Mouse (Mus musculus) cerebellum, adult 11 months (tissue): ENCODE data around the gene Sec24d.
"Not testable (repeated sequence)": the region's sequence is repeated elsewhere in the genome, so short reads cannot be mapped to it uniquely, and the experiment has no call there.

Source experiments
- DNase-seq: peaks from one replicate; pipeline ENCODE4 v3.0.0; 2022

Gene Sec24d

DNA sequence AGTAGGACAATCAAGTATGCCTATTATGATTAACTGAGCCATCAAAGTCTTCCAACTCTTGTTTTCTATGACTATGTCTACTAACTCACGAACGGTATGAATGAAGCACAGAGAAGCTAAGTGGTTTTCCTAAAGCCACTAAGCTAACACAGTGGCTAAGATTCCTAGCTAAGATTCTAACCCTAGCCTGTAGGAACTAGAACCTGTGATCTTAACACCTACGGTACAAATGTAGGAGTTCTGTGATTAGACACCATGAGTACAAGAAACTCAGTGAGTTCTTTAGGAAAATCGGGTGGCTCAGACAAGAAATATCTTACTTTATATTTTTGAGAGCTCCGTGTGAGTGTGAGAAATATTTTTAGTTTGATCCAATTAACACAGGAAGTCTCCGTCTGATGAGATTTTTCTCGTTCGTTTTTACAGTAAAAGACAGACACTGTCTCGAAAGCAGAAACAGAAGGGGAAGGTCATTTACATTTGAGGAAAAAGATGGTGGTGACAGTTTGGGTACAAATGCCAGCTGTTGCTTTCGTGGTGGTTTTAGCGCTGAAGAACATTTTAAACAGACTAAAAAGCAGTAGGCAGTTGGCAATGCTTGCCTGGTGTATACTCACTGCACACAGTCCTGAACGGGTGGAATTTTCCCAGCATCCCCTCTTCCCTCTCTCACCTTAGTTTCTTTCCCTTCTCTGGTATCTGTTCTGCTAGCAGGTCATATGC lies 81.0 kb downstream of the Sec24d start:
- no peak for DNase-seq

DNA sequence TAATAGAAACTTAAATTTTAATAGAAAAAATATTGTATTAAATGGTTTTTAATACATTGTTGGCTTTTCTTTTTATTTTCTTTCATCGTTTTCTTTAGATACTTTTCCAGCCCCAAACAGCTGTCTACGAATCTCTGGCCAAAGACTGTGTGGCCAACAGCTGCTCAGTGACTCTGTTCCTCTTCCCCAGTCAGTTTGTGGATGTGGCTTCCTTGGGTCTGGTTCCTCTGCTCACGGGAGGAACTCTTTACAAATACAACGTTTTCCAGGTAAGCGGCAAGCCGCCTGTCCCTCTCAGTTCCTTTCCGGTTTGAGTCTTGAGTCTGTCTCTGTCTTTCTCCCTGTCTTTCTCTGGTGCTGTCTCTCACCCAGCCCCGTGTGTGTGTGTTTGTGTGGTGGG lies 83.3 kb downstream of the Sec24d start:
- no peak for DNase-seq

DNA sequence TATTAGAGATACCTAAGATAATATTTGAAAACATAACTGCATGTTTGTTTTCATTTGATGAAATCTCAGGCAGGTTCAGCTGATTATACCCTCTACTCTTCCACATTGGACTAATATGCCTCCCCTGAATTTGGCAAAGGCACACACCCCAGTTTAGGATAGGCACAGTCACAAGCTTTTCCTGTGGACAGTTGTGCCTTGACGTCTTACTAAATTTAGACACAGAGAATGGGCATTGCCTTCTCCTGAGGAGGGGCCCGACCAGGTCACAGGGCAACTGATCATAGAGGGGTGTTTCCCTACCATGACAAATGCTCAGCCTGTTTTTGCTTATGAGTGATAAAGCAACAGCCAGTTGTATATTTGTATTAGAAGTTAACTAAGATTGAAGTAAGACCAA lies 84.3 kb downstream of the Sec24d start:
- no peak for DNase-seq

DNA sequence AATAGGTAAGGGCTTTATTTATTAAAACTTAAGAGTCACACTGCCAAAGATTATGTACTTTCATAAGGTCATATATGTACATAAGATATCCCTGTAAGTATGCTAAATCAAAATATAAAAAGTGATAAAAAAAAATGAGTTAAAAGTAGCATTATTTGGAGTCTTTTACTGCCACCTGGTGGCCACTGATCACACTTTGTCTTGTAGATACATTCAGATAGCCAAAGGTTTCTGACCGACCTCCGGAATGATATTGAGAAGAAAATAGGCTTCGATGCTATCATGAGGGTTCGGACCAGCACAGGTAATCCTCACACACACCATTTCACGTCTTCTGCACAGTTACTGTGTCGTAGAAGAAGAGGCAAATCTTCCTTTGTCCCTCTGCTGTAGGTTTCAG lies 85.9 kb downstream of the Sec24d start:
- DNase-seq, result peak; percentile 8

DNA sequence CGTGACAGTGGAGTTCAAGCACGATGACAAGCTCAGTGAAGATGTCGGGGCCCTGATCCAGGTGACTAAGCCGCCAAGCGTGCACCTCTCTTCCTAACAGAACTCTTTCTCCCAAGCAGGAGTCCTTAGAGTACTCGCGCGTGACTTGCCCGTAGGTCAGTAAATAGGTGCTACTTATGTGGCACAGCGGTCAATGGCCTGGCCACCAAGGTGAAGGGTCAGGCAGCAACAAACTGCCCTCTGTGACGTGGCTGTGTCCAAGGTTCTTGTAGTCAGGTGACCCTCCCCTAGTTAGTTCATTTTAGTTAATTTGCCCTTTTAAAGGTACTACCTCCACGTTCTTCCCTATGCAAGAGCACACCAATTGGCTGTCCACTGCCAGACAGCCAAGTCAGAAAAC lies 86.4 kb downstream of the Sec24d start:
- no peak for DNase-seq

DNA sequence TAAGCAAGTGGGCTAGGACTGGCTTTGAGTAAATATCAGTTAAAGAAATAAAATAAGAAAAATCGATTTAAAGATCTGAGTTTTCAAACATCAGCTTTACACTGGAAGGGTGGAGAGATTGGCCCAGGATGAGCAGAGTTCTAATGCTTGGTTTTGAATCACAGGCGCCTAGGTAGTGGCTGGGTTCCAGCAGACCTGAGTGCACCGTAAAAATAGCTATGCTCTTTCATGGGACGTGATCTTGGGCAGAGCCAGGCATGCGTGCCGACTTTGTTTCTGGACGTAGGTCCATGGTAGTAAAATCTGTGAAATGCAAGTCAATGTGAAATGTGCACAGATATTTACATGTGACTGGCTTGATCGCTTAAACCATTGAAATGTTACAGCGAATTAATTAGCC lies 87.1 kb downstream of the Sec24d start:
- no peak for DNase-seq

DNA sequence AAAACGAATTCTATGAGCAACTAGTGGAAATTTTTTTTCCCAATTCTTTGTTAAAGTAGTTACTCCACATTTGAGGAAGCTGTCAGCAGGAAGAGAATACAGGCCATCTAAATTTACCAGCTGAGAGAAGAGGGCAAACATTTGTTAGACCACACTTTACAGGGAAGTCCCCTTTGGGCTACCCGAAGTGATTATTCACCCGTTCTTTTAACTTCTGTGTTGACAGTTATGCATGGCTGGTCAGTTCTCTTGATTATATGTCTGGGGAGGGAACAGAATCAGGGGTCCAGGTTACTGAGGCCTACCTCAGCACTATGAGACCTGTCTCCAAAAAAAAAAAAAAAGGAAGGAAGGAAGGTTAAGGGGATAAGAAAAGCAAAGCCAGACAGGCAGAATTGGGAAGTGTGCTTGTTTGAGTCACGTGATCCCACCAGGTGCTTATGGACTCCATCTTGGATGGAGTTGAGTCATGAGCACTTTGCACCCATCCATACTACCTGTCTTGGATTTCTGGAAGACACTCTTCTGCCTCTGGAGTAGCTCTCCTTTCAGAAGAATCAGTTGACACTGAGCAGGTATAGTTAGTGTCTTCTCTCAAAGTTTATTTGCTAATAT lies 89.2 kb downstream of the Sec24d start:
- DNase-seq, result no peak

DNA sequence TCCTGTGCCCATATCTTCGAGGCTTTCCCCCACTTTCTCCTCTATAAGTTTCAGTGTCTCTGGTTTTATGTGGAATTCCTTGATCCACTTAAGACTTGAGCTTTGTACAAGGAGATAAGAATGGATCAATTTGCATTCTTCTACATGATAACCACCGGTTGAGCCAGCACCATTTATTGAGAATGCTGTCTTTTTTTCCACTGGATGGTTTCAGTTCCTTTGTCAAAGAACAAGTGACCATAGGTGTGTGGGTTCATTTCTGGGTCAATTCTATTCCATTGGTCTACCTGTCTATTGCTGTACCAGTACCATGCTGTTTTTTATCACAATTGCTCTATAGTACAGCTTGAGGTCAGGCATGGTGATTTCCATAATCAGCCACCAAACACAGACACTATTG lies 99.6 kb downstream of the Sec24d start:
- not testable (repeated sequence) for DNase-seq

DNA sequence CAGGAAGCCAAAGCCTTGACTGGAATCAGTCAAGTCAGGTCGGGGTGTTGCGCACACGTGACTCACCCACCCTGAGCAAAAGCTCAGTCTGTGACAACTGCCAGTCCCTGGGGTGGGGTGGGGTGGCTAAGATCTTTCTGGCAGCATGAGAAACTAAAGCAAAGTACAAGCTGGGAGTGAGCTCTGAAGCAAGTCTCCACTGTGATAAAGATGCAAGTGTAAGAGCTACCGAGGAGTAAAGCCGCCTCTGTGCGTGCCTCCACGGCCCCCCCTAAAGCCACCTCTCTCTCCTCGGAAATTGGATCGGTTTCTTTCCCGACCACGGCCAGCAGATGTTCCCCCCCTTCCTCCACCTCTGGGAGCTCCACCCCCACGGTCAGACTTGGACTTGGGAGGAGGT lies 101.9 kb downstream of the Sec24d start:
- DNase-seq, result no peak

DNA sequence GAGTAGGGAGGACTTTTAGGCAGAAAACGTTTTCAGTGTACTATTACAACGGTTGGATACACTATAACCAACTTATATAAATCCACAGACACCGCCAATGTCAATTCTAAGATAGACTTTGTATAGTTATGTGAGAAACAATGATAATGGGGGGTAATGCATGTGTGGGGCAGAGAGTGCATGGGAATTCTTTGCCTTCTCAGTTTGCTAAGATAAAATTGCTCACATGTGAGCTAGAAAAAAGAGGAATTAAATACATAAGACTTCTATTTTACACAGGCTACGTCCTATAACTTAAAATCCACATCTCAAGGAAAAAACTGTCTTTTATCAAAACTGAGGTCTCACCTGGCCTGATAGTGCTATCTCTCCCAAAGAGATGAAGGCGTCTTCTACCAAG lies 103.7 kb downstream of the Sec24d start:
- DNase-seq, result no peak

DNA sequence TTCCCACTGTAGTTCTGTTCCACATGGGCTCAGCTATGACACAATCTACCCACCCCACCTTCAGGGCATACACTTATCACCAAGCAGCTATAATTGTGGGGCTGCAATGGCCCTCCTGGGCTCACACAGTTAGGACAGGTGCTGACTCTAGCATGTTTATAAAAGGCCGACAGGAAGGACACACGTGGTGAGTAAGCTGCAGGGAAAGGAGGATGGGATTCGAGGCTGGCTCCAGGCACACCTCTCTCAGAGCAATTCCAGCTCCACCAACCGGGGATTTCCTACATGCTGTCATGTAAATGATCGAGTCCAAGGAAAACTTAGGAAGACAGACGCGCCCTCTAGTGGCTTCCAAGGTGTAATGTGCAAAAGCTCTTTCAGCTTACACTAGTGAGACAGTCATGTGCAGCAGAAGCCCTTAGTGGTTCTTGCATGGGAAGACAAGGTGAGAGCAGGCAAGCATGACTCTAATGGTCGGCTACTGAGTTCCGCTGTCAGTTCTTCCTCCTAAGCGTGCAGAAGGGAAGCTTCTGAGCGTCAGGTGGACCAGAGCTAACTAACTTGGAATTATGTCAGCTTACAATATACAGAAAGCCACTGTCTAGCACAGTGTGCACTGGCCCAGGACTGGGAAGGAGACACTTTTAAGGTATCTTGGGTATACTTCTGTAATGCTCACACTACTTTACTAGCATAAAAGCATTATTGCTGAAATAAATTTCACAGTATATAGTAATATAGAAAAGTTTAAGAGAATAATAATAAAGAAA lies 104.7 kb downstream of the Sec24d start:
- DNase-seq, result peak; percentile 22

DNA sequence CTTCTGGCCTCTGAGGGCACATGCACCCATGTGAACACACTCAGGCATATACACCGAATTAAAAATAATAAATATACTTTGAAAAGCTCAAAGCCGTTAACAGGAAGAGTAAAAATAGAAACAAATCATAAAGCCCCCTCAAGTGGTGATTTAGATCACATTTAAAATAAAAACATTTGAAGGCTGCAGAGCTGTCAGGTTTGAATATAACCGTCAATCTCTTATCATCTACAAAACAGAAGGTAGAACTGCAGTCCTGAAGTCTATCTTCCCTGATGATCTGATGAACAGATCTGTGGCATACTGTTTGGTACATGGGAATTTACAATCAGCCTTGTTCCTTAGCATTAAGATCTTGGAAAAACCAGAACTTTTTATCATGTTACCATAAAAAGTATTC lies 109.3 kb downstream of the Sec24d start:
- DNase-seq, result no peak

DNA sequence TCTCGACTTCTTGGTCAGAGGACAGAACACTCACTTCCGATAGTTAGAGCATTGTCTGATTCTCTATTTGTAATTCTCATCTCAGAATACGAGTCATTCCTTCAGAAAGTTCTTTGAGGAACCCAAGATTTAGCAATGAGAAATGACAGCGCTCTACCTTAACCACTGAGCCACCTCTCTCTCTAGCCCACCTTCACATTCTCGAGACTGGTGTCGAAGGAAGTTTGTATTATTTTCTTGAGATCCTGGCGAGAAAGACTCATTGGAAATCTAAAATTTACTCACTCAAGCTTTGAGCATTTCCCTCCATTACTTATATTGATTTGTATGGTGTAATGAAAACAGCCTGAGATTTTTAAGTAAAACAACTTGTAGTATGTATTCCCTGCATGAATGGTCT lies 117.2 kb downstream of the Sec24d start:
- DNase-seq, result no peak

DNA sequence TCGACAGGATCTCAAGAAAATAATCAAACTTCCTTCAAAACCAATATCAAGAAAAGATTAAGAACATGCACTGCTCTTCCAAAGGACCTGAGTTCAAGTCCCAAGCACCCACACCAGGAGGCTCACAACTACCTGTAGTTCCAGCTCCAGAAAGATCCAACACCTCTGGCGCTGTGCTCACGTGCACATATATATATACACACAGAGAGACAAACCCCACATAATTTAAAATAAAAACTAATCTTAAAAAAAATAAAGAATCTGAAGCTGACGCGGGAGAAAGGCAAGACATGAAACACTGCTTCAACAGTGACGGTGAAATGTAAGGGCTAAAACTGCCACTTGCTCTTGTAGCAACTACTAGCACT lies 117.8 kb downstream of the Sec24d start:
- DNase-seq, result no peak

DNA sequence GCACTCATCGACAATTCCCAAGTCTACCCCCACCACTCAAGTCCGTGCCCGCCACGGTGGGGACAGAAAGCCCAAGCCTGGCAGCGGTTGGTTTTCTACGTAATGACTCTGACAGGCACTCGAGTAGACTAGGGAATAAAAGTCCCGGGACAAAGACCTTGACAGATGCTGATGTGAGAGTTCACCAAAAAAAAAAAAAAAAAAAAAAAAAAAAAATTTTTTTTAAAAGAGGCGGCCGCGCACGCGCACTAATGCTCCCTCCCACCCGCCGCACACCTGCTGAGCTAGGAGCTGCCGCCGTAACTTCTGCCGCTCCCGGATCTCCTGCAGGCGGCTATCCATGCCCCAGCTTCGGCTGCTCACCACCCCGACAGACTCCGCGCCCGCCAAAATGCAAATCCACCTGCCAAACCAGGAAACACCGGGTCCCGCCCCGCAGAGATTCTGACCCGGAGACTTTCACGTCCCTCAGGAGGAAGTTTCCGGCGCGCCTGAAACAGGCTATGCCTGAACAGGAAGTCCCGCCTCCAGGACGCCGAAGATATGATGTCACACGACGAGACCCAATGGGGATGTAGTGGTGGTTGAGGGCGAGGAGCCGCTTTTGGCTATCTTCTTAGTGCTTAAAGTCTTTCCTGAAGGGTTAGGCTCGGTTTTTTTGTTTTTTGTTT lies 118.4 kb downstream of the Sec24d start, which contains the start of gene Mettl14:
Gene Mettl14 (minus strand): TSS at position 623 of the 671 bp plus-strand sequence.
- peak; percentile 95 for DNase-seq

DNA sequence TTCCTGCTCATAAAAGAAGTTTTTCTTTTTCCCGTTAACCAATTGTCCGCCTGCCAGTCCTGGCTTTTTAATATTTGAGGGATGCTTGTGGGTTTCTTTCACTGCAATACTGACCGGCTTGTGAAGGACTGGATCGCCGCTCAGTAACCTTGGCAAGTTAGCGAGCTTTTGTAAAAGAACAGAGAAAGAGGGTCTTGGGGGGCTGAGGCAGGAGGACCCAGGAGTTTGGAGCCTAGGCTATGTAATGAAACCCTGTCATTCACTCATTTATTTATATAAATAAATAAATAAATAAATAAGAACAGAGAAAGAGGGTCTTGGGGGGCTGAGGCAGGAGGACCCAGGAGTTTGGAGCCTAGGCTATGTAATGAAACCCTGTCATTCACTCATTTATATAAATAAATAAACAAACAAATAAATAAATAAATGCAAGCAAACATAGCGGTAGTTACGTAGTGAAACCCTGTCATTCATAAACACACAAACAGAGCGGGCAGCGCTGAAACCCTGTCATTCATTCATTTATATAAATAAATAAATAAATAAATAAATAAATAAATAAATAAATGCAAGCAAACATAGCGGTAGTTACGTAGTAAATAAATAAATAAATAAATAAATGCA lies 119.0 kb downstream of the Sec24d start:
- not testable (repeated sequence) for DNase-seq

DNA sequence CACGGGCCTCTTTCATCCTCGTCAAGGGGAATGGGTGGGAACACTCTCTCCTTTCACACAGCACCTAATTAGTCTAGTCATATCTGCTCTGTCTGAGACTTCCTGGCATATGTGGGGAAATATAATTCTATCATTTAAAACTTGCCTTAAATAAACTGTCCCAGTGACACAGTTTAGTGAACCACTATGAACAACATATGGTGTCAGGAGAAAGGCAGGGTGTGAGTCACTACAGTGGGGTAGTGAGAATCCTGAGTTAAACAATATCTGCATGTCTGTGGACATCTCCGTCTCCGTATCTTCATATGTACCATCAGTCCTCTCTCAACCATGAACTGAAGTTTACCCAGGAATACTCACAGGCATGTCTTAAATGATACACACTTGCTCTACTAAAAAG lies 123.9 kb downstream of the Sec24d start:
- no peak for DNase-seq

DNA sequence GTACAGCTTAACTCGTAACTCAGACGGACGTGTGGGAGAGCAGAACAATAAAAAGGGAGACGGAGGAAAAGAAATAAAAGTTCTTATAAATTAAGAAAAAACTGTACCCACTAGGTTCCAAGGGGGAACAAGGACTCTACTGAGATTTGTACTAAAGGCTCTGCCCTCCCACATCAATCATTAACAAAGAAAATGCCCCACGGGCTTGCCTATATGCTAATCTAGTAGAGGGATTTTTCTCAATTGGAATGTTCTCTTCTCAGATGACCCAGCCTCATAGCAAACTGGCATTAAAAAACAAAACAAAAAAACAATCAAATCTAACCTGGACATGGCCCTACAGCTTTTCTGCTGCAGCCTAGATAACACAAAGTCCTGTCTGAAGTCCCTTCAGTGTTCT lies 128.4 kb downstream of the Sec24d start:
- no peak for DNase-seq

DNA sequence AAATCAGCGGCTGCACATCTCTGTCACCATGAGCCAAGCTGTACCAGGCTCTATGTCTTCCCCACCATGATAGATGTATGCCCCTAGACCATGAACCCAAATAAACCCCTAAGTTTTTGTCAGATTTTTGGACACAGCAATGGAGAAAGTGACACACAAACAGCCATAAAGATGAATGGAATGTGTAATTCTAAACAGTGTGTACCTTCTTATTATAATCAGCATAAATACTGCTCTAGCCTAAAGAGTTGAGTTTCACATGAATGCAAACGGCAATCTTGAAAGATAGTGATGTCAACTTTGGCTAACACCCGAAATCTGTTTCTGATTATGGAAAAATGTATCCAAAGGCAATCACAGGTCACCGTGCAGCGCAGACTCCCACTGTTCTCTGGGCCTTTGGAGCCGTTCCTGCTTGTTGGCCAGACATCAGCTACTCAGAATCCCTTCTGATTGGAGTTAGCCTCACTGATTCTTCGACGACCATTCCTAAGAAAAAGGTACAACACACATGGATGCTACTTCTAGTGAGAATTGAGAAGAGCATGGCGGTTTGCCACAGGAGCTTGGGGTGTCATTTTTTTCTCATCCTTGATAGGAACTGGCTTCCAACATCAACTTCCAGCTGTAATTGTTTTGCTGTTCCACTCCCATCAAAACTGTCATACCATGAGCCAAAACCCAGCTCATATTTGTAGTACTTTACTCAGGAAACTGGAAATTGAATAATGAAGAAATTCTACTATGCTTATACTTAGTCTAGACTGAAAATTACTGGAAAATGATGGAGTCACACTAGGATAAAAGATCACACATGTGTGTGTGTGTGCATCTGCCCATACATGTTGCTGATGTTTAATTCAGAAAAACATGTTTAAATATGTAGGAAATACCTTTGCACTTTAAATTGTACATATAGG lies 130.6 kb downstream of the Sec24d start:
- no peak for DNase-seq

DNA sequence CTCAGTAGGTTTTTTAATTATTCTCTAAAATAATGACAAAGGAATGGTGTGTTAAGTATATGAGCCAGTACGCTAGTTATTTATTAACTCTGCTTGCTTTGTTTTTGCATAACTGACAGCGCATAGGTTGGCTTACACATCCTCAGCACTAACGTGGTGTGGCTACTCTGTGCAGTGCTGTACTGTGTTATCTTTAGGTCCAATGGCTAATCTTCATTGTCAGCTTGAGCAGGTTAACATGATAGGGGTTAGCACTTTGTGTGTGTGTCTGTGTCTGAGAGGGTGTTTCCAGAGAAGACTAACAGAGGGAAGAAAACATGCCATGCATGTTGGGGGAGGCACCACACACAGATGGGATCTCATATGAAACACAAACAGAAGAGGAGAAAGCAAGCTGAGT lies 137.7 kb downstream of the Sec24d start:
- DNase-seq, result no peak

DNA sequence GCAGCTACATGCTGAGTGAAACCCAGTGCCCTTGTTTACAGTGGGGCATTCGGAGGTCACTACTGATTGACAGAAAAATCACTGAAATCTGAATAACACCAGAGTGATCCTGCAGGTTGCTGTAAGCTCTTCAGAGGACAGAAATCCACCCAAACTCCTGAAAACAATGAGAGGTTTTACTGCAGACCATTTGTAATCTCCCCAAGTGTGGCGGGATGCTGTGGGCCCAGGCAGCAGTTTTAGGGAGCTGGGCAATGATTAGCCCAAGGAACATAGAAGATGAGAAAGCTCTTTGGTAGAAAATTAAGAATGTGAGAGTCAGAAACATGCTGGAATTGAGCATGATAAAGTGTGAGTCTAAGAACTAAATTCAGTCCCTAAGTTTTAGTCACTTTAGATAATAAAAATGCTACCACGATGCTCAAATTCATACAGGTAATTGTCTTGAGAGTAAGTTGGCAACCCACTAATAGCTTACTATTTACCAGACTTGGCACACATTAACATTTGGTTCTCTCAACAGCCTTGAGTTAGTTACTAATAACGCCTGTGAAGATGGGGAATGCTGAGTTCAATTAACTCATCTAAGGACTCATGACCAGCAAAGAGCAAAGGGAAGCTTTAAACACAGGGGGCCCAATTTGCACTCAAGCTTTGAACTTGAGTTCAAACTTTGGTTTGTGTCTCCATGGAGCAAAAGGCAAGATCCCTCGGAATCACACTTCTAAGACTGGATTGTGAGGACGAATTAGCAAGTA lies 144.7 kb downstream of the Sec24d start:
- no peak for DNase-seq
